Mouse (Mus musculus) embryo, embryonic 11 days (tissue): Measurements from ENCODE around the gene 4930563M21Rik.
"Not testable (repeated sequence)": the region's sequence is repeated elsewhere in the genome, so short reads cannot be mapped to it uniquely, and the experiment has no call there.

Source experiments
- DNase-seq: peaks from one replicate; pipeline ENCODE4 v3.0.0-alpha.2; 2015

Gene 4930563M21Rik

DNA sequence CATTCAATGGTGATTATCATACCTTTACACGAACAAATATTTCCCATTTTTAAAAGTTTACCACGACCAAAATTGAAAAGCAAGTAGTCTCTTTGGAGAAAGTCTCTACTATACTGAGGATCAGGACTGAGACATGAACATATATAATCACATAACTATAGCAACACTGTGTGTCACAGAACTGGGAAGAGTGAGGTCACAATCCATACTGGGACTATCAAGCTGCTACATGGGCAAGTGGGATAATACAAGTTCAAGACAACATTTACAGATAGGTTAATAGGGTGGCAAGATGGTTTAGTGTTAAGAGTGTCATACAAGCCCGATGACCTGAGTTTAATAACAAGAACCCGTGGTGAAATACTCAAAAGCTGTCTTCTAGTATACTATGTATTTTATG, at the start of gene 4930563M21Rik:
Gene 4930563M21Rik, minus strand, starts transcription at position 101 of the 400 bp plus-strand sequence.
- no peak for DNase-seq

DNA sequence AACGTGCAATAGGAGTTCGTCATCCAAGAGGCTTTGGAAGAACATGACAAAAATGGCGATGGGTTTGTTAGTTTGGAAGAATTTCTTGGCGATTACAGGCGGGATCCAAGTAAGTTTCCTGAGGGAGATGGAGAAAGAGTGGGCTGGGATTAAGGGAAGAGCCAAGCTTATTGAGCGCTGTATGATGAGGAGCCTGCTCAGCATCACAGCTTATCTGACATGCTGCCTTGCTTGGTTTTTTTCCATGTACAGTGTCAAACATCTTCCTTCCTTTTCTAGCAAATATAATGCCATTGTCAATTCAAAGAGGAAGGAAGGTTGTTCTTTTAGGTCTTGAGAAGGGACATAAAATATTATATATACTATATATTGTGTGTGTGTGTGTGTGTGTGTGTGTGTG, 45.8 kb upstream of the 4930563M21Rik start:
- no peak for DNase-seq

DNA sequence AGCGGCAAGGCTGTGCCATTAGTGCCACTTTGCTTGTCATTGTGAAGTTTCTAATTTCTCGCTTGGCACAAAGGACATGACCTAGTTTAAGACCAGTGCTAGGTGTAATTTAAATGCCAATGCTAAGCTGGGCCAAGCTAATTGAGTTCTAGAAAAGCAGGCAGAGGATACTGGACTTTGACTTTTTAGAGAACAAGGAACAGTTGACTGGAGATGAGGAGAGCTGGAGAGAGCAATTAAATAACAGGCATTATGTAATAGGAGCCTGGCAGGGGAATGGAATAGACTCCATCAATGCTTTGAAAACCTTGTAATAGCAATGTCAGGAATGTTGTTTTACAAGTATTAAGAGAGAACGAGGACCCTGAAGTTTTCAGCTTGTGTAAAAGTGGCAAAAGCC, 43.4 kb upstream of the 4930563M21Rik start:
- DNase-seq, result no peak

DNA sequence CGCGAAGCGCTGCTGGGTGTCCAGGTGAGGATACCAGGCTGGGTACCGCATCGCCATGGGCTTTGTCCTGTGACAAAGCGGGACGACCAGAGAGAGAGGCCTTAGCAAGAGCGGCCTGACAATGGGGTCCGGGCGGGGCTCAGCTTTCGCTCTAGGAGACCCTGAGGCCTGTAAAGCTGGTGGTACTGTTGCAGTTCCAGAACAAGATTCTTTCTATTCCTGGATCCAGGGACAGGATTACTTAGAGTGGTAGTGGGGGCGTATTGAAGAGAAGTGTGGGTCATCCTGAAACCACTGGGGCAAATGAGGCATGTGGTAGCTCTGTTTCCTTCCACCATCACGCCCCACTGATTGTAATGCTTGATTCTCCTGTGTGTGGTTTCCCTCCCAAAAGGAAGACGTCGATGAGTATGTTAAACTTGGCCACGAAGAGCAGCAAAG, 31.9 kb upstream of the 4930563M21Rik start:
- DNase-seq, result no peak

DNA sequence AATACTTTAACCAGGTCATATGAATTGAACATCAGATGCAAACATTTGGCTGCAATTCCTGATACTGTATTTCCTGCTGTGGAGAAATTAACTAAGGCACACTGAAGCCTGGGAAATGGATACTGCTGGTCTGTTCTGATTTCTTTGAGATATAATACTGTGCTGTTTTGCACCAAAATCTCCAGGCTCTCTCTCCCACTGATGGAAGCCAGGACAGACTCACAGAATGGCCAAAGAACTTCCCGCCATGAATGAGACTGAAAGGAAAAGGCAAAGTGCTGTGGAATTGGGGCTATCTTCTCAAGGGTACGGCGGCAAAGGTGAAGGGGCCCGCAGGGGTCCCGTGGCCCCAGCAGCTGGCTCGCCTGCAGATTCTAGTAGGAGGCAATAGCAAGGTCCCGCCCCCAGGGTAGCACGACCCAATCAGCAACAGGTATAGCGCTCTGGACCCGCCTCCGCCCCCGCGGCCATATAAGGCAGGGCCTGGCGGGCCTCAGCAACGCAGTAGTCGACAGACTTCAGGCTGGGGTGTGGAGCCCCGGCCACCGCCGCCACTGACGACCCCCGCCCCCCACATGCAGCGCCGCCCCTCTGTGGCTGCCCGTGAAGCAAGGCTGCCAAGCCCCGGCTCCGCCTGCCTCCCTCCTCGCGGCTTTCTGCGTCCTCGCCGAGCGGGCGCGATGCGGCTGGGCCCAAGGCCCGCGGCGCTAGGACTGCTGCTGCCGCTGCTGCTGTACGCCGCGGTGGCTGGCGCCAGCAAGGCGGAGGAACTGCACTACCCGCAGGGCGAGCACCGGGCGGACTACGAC, 31.2 kb upstream of the 4930563M21Rik start, which contains the start of gene Rcn2:
Gene Rcn2, plus strand, starts transcription at position 474 of the 809 bp plus-strand sequence.
- peak; percentile 97 for DNase-seq

DNA sequence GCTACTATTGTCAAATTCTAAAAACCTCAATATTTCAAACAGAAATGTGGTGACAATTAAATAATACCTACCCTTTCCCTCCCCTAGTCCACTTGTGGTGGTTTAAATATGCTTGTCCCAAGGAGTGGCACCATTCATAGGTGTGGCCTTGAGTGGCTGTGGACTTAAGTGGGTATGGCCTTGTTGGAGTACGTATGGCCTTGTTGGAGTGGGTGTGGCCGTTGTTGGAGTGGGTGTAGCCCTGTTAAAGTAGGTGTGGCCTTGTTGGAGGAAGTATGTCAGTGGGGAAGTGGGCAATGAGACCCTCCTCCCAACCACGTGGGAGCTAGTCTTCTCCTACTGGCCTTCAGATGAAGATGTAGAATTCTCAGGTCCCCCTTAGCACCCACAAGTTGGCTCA, 21.9 kb upstream of the 4930563M21Rik start:
- no peak for DNase-seq

DNA sequence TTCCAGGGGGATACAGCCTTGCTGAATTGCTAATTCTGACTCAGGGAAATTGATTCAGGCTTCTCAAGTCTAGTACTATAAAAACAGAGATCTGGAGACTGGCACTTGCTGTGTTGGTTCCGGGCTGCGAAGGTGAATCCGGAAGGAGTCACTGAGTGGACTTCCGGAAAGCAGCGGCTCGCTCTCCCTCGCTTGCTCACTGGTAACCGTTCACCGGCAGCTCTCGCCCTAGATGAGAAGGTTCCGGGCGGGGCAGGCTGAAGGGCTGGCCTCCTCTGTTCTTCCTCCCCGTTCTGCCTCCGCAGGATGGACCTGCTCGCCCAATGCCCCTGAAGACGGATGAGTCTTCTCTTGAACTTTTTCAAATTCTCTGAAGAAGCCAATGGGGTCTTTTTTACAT, 16.9 kb upstream of the 4930563M21Rik start:
- DNase-seq, result no peak

DNA sequence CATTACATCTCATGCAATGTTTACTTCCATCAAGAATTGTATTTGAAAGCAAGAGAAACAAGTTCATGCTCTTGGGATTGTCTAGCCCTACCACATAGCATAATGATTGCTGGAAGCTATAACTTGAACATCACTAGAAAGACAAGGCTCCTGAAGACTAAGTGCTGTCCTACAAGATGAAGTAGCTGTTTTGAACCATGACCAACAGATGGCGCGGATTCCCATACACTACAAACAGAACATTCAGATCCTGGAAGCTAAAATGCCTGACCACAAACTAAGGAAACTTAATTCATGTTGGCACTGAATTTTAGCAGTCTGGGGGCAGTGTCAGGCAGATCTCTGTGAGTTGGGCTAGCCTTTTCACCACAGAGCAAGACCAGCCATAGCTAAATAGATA, 14.4 kb upstream of the 4930563M21Rik start:
- DNase-seq, result no peak

DNA sequence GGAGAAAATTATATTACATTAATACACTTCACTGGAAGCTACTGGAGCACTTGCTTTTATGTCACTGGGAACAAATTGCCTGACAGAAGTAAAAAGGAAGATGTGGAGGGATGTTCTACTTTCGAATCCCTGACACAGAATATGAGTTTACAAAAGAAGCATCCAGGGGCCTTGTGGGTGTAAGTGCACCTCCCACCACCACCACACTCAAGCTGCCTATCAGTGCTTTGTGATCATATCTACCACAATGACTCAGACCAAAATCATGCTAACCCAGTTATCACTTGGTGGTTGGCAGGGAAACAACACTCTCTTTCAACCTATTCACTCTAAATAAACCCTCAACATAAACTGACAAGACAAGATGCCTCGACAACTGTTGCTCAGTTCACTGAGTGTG, 5.7 kb downstream of the 4930563M21Rik start:
- not testable (repeated sequence) for DNase-seq

DNA sequence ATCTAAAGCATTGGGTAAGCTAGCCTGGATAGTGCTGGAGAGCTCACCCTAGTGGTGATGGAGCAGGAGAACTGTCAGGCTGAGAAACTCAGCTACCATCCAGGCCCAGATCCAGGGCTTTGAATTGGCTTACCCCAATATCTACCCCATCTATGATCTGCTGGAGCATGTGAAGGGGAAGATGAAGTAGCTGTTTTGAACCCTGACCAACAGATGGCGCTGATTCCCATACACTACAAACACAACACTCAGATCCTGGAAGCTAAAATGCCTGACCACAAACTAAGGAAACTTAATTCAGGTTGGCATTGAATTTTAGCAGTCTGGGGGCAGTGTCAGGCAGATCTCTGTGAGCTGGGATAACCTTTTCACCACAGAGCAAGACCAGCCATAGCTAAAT, 63.5 kb downstream of the 4930563M21Rik start:
- DNase-seq, result peak; percentile 17

DNA sequence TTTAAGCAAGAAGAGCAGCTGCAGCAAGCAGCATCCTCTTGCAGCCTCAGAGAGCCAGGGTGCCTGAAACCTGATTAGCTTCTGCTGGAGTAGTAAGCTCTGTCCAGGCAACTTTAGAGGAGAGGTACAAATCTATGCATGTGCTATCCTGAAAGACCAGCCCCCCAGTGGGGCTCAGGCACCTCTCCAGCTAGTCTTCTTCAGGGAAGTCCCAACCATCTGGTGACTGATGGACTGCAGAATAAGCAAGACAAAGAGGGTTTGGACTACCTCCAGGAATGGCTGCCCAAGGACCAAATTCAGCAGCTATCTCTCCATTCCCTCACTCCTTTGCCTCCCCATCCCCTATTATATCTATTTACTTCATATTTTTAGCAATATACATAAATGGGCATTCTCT, 69.0 kb downstream of the 4930563M21Rik start:
- no peak for DNase-seq

DNA sequence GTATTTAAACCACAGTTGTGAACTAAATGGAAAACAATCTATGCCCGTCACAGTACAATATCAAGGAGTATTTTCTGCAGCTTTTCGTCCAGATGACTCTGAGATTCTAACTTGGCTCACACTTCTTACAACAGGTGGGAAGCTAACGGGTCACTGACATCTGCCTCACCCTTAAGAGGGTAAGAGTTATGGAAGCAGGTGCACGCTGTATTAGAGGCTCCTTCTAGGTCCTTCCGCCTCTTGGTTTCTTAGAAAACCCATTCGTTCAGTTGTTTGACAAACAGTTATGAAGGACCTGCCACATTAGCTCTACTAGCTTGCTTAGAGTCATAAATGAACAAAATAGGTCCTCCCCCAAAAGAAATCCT, 71.7 kb downstream of the 4930563M21Rik start:
- no peak for DNase-seq

DNA sequence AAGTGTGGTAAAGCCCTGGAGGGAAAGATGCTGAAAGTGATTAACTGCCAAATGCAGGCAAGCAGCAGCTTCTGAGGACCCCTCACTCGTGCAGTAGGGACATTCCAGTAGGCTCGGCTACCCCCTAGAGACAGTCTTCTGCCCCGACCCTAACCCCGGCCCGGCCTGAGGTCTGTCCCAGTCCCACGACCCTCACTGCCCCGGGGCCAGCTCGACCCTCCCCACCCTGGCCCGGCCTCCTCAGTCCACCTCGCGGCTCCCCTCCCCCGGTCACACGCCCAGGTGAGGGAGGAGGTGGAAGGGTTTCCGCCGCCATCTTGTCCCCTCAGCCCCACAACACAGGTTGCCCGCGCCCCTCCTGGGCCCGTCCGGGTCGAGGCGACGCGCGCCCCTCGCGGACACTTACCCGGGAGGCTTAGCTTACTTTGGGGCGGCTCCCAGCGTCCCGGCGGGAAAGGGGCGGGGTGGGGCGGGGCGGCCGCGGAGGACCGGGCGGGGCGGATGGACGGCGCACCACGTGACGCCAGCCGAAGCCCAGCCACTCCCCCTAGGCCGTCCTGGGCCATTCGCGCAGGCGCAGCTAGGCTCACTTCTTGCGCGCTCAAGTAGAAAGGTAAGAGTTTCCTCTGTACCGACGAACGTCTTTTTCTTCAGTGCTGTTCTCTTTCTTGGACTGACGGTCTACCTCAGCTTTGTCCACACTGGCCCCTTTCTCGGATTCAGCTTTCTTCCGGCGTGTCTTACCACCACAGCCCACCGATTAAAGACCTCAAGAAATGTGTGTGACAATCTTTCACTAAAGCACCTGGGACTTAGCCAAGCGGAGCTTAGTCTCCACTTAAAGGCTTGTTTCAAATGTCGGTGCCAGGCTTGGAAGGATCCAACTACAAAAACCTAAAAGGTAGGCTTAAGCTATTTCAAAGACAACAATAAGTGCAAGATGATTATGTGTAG, 72.4 kb downstream of the 4930563M21Rik start, which contains the start of gene Scaper:
Gene Scaper, minus strand, starts transcription at position 456 of the 954 bp plus-strand sequence.
- DNase-seq, result peak; percentile 96

DNA sequence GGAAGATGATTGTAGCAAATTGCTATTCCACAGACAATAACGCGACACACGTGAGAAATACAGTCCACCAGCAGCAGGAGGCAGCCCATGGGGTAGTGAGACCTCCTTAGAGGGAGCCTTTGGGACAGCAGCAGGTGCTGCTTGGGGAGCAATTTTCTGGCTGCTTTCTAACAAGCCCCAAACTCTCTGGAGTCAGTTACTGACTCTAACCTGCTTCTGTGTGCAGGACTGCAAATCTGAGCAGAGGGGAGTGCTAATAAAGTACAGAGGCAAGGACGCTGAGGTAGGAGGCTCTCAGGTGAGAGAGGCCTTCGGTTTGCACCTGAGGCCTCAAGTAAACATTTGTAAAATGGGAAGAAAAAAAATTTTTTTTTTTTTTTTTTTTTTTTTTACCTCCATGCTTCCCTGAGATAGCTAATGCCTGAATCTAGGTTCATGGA, 73.1 kb downstream of the 4930563M21Rik start:
- peak; percentile 13 for DNase-seq

DNA sequence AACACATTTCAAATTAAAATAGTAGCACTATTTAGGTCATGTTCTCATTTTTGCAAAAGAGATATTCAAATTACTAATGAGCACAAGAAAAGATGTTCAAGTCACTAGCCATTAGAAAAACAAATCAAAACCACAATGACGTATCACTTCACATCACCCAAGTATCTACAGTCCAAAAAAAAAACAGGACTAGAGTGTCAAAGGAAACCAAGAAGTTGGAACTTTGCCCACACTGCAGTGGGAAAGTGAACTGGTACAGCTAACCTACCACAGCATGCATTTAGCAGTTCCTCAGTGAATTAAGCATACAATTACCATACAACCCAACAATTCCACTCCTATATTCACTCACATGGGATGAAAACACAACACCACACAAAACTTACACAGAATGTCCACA, 77.9 kb downstream of the 4930563M21Rik start:
- DNase-seq, result no peak

DNA sequence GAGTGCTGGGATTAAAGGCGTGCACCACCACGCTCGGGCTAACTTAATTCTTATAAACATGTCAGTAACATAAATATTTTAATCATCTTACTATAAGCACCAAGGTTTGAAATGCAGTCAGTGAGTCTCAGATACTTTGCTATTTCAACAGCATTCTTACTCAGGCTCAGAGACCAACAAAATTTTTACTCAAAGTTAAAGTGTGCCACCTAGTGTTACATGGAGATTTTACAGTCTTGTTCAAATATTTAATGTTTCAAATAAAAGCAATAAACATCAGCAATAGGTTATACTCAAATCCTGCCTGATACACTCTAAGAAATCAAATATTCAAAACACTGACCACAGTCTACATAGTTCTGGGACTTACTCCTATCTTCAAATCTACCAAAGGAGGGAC, 91.8 kb downstream of the 4930563M21Rik start:
- peak; percentile 65 for DNase-seq

DNA sequence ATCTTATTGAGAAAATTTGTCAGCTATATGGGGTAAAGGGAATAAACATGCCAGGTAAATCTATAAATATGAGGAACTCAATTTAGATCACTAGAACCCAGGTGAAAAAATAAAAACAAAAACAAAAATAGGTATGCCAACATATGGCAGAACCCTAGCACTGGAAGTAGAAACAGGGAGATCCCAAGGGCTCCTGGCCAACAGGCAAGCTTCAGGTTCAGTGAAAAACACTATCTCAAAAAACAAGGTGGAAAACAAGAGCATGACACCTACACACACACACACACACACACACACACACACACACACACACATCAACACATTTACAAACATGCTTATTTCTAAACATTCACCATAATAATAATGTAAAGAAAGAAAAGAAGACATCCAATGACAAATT, 93.6 kb downstream of the 4930563M21Rik start:
- DNase-seq, result no peak
